Mouse (Mus musculus): ENCODE results near the gene Apoc4. TPM values are rescaled to one million over a fixed set of nuclear protein-coding genes. Genes with fewer than 3 reads are reported as not detected.
"Not testable (repeated sequence)": the region's sequence is repeated elsewhere in the genome, so short reads cannot be mapped to it uniquely, and the experiment has no call there.

Apoc4 gene
- polyA plus RNA-seq, 1 experiment from 2014 or later = 0.39 TPM

- H3K9ac ChIP-seq (replicated peaks; ENCODE audit: low read depth, low read length) = no peak overlapping the region
- 0 out of 2 replicates have a peak, but pooled peaks cover 3% of the 10 kb centered on the region for H3K4me1 ChIP-seq (ENCODE audit: control insufficient read depth, insufficient read depth, low read length)
- no peaks in the 10 kb centered on the region for H3K36me3 ChIP-seq (ENCODE audit: control insufficient read depth, insufficient read depth, low read length)
- no peak for ATAC-seq (ENCODE audit: insufficient number of reproducible peaks, insufficient read depth, low FRiP score, low read depth)
- no peaks in the 10 kb centered on the region for H3K27me3 ChIP-seq (ENCODE audit: control insufficient read depth, insufficient read depth, low read length)
- no peak overlapping the region for H3K4me2 ChIP-seq (replicated peaks; ENCODE audit: low read depth, low read length)
- H3K4me3 ChIP-seq (ENCODE audit: low read depth, low read length) = no peak overlapping the region
- 95% methylated on average over 2 of the region's 2 CpGs for WGBS
- H3K9me3 ChIP-seq (ENCODE audit: control insufficient read depth, low read depth, low read length) = no peaks in the 10 kb centered on the region
- no peak overlapping the region for H3K27ac ChIP-seq (ENCODE audit: low read length)
Observed at GRCm38 (mm10) chr7:19688611-19689010, 7.3 kb upstream of the Apoc4 start.

GRCm38 (mm10) chr7:19688101-19688500 lies 6.8 kb upstream of the Apoc4 start:
- no peak overlapping the region for H3K4me3 ChIP-seq (ENCODE audit: low read depth, low read length)
- no peak overlapping the region for H3K27ac ChIP-seq (ENCODE audit: low read length)
- no peak overlapping the region for H3K4me2 ChIP-seq (replicated peaks; ENCODE audit: low read depth, low read length)
- WGBS = 93% methylated on average over 10 of the region's 10 CpGs
- ATAC-seq (ENCODE audit: insufficient number of reproducible peaks, insufficient read depth, low FRiP score, low read depth) = no peak
- no peaks in the 10 kb centered on the region for H3K9me3 ChIP-seq (ENCODE audit: control insufficient read depth, low read depth, low read length)
- H3K36me3 ChIP-seq (ENCODE audit: control insufficient read depth, insufficient read depth, low read length) = no peaks in the 10 kb centered on the region
- no peak overlapping the region for H3K9ac ChIP-seq (replicated peaks; ENCODE audit: low read depth, low read length)
- no peaks in the 10 kb centered on the region for H3K27me3 ChIP-seq (ENCODE audit: control insufficient read depth, insufficient read depth, low read length)
- 0 out of 2 replicates have a peak, but pooled peaks cover 3% of the 10 kb centered on the region for H3K4me1 ChIP-seq (ENCODE audit: control insufficient read depth, insufficient read depth, low read length)

DNA sequence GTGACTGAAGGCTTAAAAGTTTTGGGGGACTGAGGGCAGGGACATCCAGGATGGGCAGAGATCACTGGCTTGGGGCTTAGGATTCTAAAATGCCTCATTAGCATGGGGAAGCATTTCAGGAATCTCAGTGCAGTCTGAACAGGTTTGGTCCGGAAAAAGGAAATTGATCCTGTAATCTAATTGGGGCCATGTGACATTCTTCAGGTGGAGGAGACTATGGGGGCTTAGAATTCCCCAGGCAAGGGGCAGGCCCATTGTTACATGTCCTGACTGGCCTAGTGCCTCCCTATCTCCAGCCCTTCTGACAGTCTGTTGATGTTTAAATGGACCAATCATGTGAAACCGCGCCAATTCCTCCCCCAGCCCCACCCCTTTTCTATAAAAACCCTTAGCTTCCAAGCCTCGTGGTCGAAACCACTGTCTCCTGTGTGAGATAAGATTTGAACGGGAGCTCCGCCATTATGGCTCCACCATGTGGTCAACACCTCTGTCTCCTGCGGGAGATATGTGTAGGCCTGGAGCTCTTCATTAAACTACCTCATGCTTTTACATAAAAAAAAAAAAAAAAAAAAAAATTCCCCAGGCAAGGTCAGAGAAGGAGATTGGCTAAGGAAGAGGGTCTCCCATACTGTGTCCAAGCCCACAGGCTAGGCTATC lies 5.8 kb upstream of the Apoc4 start:
- not testable (repeated sequence) for ATAC-seq (ENCODE audit: insufficient number of reproducible peaks, insufficient read depth, low FRiP score, low read depth); H3K27ac ChIP-seq (ENCODE audit: low read length); H3K4me3 ChIP-seq (ENCODE audit: low read depth, low read length); H3K27me3 ChIP-seq (ENCODE audit: control insufficient read depth, insufficient read depth, low read length); H3K4me1 ChIP-seq (ENCODE audit: control insufficient read depth, insufficient read depth, low read length); H3K9me3 ChIP-seq (ENCODE audit: control insufficient read depth, low read depth, low read length); H3K4me2 ChIP-seq (replicated peaks; ENCODE audit: low read depth, low read length); H3K9ac ChIP-seq (replicated peaks; ENCODE audit: low read depth, low read length); H3K36me3 ChIP-seq (ENCODE audit: control insufficient read depth, insufficient read depth, low read length)
- WGBS = 66% methylated on average over 8 of the region's 8 CpGs

GRCm38 (mm10) chr7:19686521-19686920 lies 5.2 kb upstream of the Apoc4 start:
- no peaks in the 10 kb centered on the region for H3K27me3 ChIP-seq (ENCODE audit: control insufficient read depth, insufficient read depth, low read length)
- H3K4me3 ChIP-seq (ENCODE audit: low read depth, low read length) = no peak overlapping the region
- no peak overlapping the region for H3K9ac ChIP-seq (replicated peaks; ENCODE audit: low read depth, low read length)
- no peak for ATAC-seq (ENCODE audit: insufficient number of reproducible peaks, insufficient read depth, low FRiP score, low read depth)
- H3K9me3 ChIP-seq (ENCODE audit: control insufficient read depth, low read depth, low read length) = no peaks in the 10 kb centered on the region
- H3K27ac ChIP-seq (ENCODE audit: low read length) = no peak overlapping the region
- H3K4me1 ChIP-seq (ENCODE audit: control insufficient read depth, insufficient read depth, low read length) = no peaks in the 10 kb centered on the region
- H3K4me2 ChIP-seq (replicated peaks; ENCODE audit: low read depth, low read length) = no peak overlapping the region
- WGBS = 82% methylated on average over 6 of the region's 6 CpGs
- H3K36me3 ChIP-seq (ENCODE audit: control insufficient read depth, insufficient read depth, low read length) = no peaks in the 10 kb centered on the region

GRCm38 (mm10) chr7:19685374-19685773 lies 4.1 kb upstream of the Apoc4 start:
- 45% methylated on average over 4 of the region's 4 CpGs for WGBS
- ATAC-seq (ENCODE audit: insufficient number of reproducible peaks, insufficient read depth, low FRiP score, low read depth) = no peak

GRCm38 (mm10) chr7:19683771-19684201 lies 2.5 kb upstream of the Apoc4 start:
- H3K27ac ChIP-seq (ENCODE audit: low read length) = no peak overlapping the region
- no peaks in the 10 kb centered on the region for H3K4me1 ChIP-seq (ENCODE audit: control insufficient read depth, insufficient read depth, low read length)
- no peak for ATAC-seq (ENCODE audit: insufficient number of reproducible peaks, insufficient read depth, low FRiP score, low read depth)
- H3K9ac ChIP-seq (replicated peaks; ENCODE audit: low read depth, low read length) = no peak overlapping the region
- H3K4me2 ChIP-seq (replicated peaks; ENCODE audit: low read depth, low read length) = no peak overlapping the region
- no peaks in the 10 kb centered on the region for H3K9me3 ChIP-seq (ENCODE audit: control insufficient read depth, low read depth, low read length)
- WGBS = 88% methylated on average over 6 of the region's 6 CpGs
- H3K27me3 ChIP-seq (ENCODE audit: control insufficient read depth, insufficient read depth, low read length) = no peaks in the 10 kb centered on the region
- H3K4me3 ChIP-seq (ENCODE audit: low read depth, low read length) = no peak overlapping the region
- H3K36me3 ChIP-seq (ENCODE audit: control insufficient read depth, insufficient read depth, low read length) = no peaks in the 10 kb centered on the region

More at GRCm38 (mm10) chr7:19685374-19685773, 4.1 kb upstream of the Apoc4 start:
- no peaks in the 10 kb centered on the region for H3K4me1 ChIP-seq (ENCODE audit: control insufficient read depth, insufficient read depth, low read length)
- H3K27me3 ChIP-seq (ENCODE audit: control insufficient read depth, insufficient read depth, low read length) = no peaks in the 10 kb centered on the region
- no peak overlapping the region for H3K9ac ChIP-seq (replicated peaks; ENCODE audit: low read depth, low read length)
- H3K9me3 ChIP-seq (ENCODE audit: control insufficient read depth, low read depth, low read length) = no peaks in the 10 kb centered on the region
- no peak overlapping the region for H3K4me3 ChIP-seq (ENCODE audit: low read depth, low read length)
- no peaks in the 10 kb centered on the region for H3K36me3 ChIP-seq (ENCODE audit: control insufficient read depth, insufficient read depth, low read length)
- H3K27ac ChIP-seq (ENCODE audit: low read length) = no peak overlapping the region
- no peak overlapping the region for H3K4me2 ChIP-seq (replicated peaks; ENCODE audit: low read depth, low read length)

GRCm38 (mm10) chr7:19682979-19683378 lies 1.7 kb upstream of the Apoc4 start:
- no peaks in the 10 kb centered on the region for H3K4me1 ChIP-seq (ENCODE audit: control insufficient read depth, insufficient read depth, low read length)
- no peak overlapping the region for H3K9ac ChIP-seq (replicated peaks; ENCODE audit: low read depth, low read length)
- ATAC-seq (ENCODE audit: insufficient number of reproducible peaks, insufficient read depth, low FRiP score, low read depth) = no peak
- H3K27ac ChIP-seq (ENCODE audit: low read length) = no peak overlapping the region
- no peaks in the 10 kb centered on the region for H3K27me3 ChIP-seq (ENCODE audit: control insufficient read depth, insufficient read depth, low read length)
- WGBS = 75% methylated on average over 3 of the region's 3 CpGs
- H3K36me3 ChIP-seq (ENCODE audit: control insufficient read depth, insufficient read depth, low read length) = no peaks in the 10 kb centered on the region
- H3K4me3 ChIP-seq (ENCODE audit: low read depth, low read length) = no peak overlapping the region
- no peak overlapping the region for H3K4me2 ChIP-seq (replicated peaks; ENCODE audit: low read depth, low read length)
- H3K9me3 ChIP-seq (ENCODE audit: control insufficient read depth, low read depth, low read length) = no peaks in the 10 kb centered on the region

- no peak for ATAC-seq (ENCODE audit: insufficient number of reproducible peaks, insufficient read depth, low FRiP score, low read depth)
- Histone ChIP-seq H3K9ac (replicated peaks; ENCODE audit: low read depth, low read length) (no peak overlapping the region), H3K27ac (ENCODE audit: low read length) (no peak overlapping the region), H3K9me3 (ENCODE audit: control insufficient read depth, low read depth, low read length) (no peaks in the 10 kb centered on the region), H3K36me3 (ENCODE audit: control insufficient read depth, insufficient read depth, low read length) (no peaks in the 10 kb centered on the region), H3K4me3 (ENCODE audit: low read depth, low read length) (no peak overlapping the region), H3K4me1 (ENCODE audit: control insufficient read depth, insufficient read depth, low read length) (no peaks in the 10 kb centered on the region), H3K4me2 (replicated peaks; ENCODE audit: low read depth, low read length) (no peak overlapping the region), H3K27me3 (ENCODE audit: control insufficient read depth, insufficient read depth, low read length) (no peaks in the 10 kb centered on the region)
- 76% methylated on average over 2 of the region's 2 CpGs for WGBS
Observed at GRCm38 (mm10) chr7:19680702-19681101, 577 bp downstream of the Apoc4 start.

DNA sequence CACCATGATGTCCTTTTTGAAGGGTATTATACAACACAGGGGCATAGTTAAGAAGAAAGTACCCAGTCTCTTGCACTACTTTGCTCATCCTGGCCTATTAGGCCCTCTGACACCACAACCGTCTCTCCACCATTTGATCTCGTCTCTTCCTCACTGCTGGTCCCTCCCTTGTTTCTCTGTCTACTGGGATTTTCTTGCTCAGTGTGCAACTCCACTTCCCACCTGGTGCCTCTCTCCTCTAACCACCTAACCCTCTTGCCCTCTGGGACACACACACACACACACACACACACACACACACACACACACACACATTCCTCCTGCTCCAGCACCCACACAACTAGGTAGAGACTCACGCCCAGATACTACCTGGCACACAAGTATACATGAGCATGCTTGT lies 2.4 kb downstream of the Apoc4 start:
- Histone ChIP-seq H3K9ac (replicated peaks; ENCODE audit: low read depth, low read length) (no peak overlapping the region), H3K27me3 (ENCODE audit: control insufficient read depth, insufficient read depth, low read length) (no peaks in the 10 kb centered on the region), H3K4me2 (replicated peaks; ENCODE audit: low read depth, low read length) (no peak overlapping the region), H3K27ac (ENCODE audit: low read length) (no peak overlapping the region), H3K9me3 (ENCODE audit: control insufficient read depth, low read depth, low read length) (no peaks in the 10 kb centered on the region), H3K4me3 (ENCODE audit: low read depth, low read length) (no peak overlapping the region), H3K36me3 (ENCODE audit: control insufficient read depth, insufficient read depth, low read length) (no peaks in the 10 kb centered on the region), H3K4me1 (ENCODE audit: control insufficient read depth, insufficient read depth, low read length) (no peaks in the 10 kb centered on the region)
- 84% methylated on average over 3 of the region's 3 CpGs for WGBS
- ATAC-seq (ENCODE audit: insufficient number of reproducible peaks, insufficient read depth, low FRiP score, low read depth) = no peak
